Mouse (Mus musculus) liver, adult 2 months (tissue): ENCODE data around the gene Bcl9.

Source experiments
- CTCF ChIP-seq: fragments of 200-500 bp; IDR thresholded peaks from 2 replicates; pipeline ENCODE4 v1.5.1; 2011; ENCODE audit warnings: low read depth, low read length, control low read depth
- POLR2A ChIP-seq: fragments of 200-500 bp; IDR thresholded peaks from 2 replicates; pipeline ENCODE4 v1.6.1; 2011; ENCODE audit warnings: low read length, control low read depth; ENCODE audit not compliant: insufficient read depth; ENCODE audit errors: extremely low read depth

DNA sequence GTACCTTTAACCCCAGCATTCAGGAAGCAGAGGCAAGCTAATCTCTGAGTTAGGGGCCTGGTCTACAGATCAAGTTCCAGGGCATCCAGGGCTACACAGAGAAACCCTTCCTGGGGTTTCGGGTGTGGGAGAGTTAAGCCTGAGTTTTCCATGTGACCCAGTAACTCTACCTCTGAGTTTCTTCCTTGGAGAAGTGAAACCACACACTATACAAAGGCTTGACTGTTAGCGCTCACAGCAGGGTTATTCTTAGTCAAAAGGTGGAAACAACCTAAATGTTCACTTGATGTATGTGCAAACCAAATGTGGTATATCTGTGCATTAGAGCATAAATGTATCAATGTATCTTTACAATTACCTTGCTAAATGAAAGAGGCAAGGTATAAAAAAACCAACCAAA is 59.2 kb downstream of the Bcl9 start:
- TF ChIP-seq CTCF (no peak), POLR2A (no peak)
